Mouse (Mus musculus) kidney, embryonic 15.5 days (tissue): ENCODE results near the gene Camk2d. TPM values are rescaled to one million over a fixed set of nuclear protein-coding genes. Genes with fewer than 3 reads are reported as not detected.
A peak's percentile ranks its signal among the peaks of the same experiment; 100 is the strongest.

Experiments used
- ATAC-seq: fragments of 200-750 bp; cut with Nextera tagmentation; replicated peaks from 2 replicates; pipeline ENCODE4 v1.8.0; 2017; ENCODE audit warnings: moderate TSS enrichment; ENCODE audit not compliant: low FRiP score
- H3K27ac ChIP-seq: fragments of 300-500 bp; sonication (generic); 2 replicates; pipeline ENCODE4 v1.5.1; 2015; ENCODE audit warnings: mild to moderate bottlenecking, inconsistent platforms
- H3K27me3 ChIP-seq: fragments of 300-500 bp; sonication (generic); 2 replicates; pipeline ENCODE4 v1.6.1; 2015; ENCODE audit warnings: inconsistent platforms
- H3K36me3 ChIP-seq: fragments of 300-500 bp; sonication (generic); 2 replicates; pipeline ENCODE4 v1.6.1; 2015; ENCODE audit warnings: inconsistent platforms
- H3K4me1 ChIP-seq: fragments of 300-500 bp; sonication (generic); 2 replicates; pipeline ENCODE4 v1.6.1; 2015; ENCODE audit warnings: inconsistent platforms
- H3K4me2 ChIP-seq: fragments of 300-500 bp; sonication (generic); 2 replicates; pipeline ENCODE4 v1.6.1; 2015; ENCODE audit warnings: moderate library complexity, mild to moderate bottlenecking, inconsistent platforms
- H3K4me3 ChIP-seq: fragments of 300-500 bp; sonication (generic); replicated peaks from 2 replicates; pipeline ENCODE4 v1.5.1; 2015; ENCODE audit warnings: mild to moderate bottlenecking, inconsistent platforms
- H3K9ac ChIP-seq: fragments of 300-500 bp; sonication (generic); 2 replicates; pipeline ENCODE4 v1.6.1; 2015; ENCODE audit warnings: mild to moderate bottlenecking, inconsistent platforms
- H3K9me3 ChIP-seq: fragments of 300-500 bp; sonication (generic); replicated peaks from 2 replicates; pipeline ENCODE4 v1.6.1; 2016; ENCODE audit warnings: inconsistent platforms
- WGBS: fragments of 180-500 bp; shearing (Covaris S2); methylation state at CpG from one replicate; pipeline ENCODE4 v1.1.7; 2015; ENCODE audit warnings: mixed read lengths; 5-methylcytosine and 5-hydroxymethylcytosine counted together
- polyA plus RNA-seq: library from polyadenylated mRNA; unstranded; fragments of >200 nt; fragmentation: Nextera tagmentation; extraction: Ambion mirVana; gene quantifications from 2 replicates; pipeline ENCODE4 v1.2.1, GENCODE M21; 2015

Camk2d gene
- polyA plus RNA-seq, 1 experiment from 2014 or later: 30.6 TPM

GRCm38 (mm10) chr3:126771541-126771940 lies 175.4 kb downstream of the Camk2d start:
- H3K4me2 ChIP-seq: no peak overlapping the region

GRCm38 (mm10) chr3:126776001-126776400 lies 179.9 kb downstream of the Camk2d start:
- H3K4me2 ChIP-seq: no peak overlapping the region

More at GRCm38 (mm10) chr3:126771541-126771940, 175.4 kb downstream of the Camk2d start:
- H3K4me3 ChIP-seq: no peak overlapping the region
- H3K36me3 ChIP-seq: no peaks in the 10 kb centered on the region
- peak; percentile 95 for ATAC-seq
- H3K27me3 ChIP-seq: no peaks in the 10 kb centered on the region
- H3K4me1 ChIP-seq: peaks cover 6% of the 10 kb centered on the region
- H3K9ac ChIP-seq: no peak overlapping the region
- peak overlapping the region; percentile 10; the same call in 1 of the 2 replicates for H3K27ac ChIP-seq
- WGBS: 27% methylated on average over 6 of the region's 6 CpGs
- no peaks in the 10 kb centered on the region for H3K9me3 ChIP-seq

GRCm38 (mm10) chr3:126777101-126777500 lies 181.0 kb downstream of the Camk2d start:
- H3K4me3 ChIP-seq: no peak overlapping the region
- 94% methylated on average over 9 of the region's 9 CpGs for WGBS

More at GRCm38 (mm10) chr3:126776001-126776400, 179.9 kb downstream of the Camk2d start:
- ATAC-seq: no peak
- Histone ChIP-seq H3K9me3 (no peaks in the 10 kb centered on the region), H3K27ac (no peak overlapping the region), H3K27me3 (no peaks in the 10 kb centered on the region), H3K4me1 (peaks cover 2% of the 10 kb centered on the region), H3K36me3 (no peaks in the 10 kb centered on the region), H3K4me3 (no peak overlapping the region), H3K9ac (no peak overlapping the region)

GRCm38 (mm10) chr3:126777879-126778278 lies 181.8 kb downstream of the Camk2d start:
- Histone ChIP-seq H3K4me1 (no peaks in the 10 kb centered on the region), H3K4me2 (no peak overlapping the region), H3K36me3 (no peaks in the 10 kb centered on the region), H3K9me3 (no peaks in the 10 kb centered on the region), H3K27me3 (no peaks in the 10 kb centered on the region), H3K4me3 (no peak overlapping the region), H3K9ac (no peak overlapping the region), H3K27ac (no peak overlapping the region)
- WGBS: 80% methylated on average over 1 of the region's 1 CpGs
- ATAC-seq: no peak

More at GRCm38 (mm10) chr3:126777101-126777500, 181.0 kb downstream of the Camk2d start:
- no peaks in the 10 kb centered on the region for H3K9me3 ChIP-seq
- H3K9ac ChIP-seq: no peak overlapping the region
- H3K36me3 ChIP-seq: no peaks in the 10 kb centered on the region
- H3K4me1 ChIP-seq: no peaks in the 10 kb centered on the region
- no peak overlapping the region for H3K4me2 ChIP-seq
- H3K27me3 ChIP-seq: no peaks in the 10 kb centered on the region
- no peak overlapping the region for H3K27ac ChIP-seq
- ATAC-seq: no peak

GRCm38 (mm10) chr3:126780014-126780615 lies 184.0 kb downstream of the Camk2d start:
- no peaks in the 10 kb centered on the region for H3K4me1 ChIP-seq
- no peak for ATAC-seq
- no peaks in the 10 kb centered on the region for H3K9me3 ChIP-seq
- H3K4me2 ChIP-seq: no peak overlapping the region
- no peak overlapping the region for H3K27ac ChIP-seq
- H3K9ac ChIP-seq: no peak overlapping the region
- H3K4me3 ChIP-seq: no peak overlapping the region
- 92% methylated on average over 5 of the region's 5 CpGs for WGBS
- no peaks in the 10 kb centered on the region for H3K27me3 ChIP-seq
- H3K36me3 ChIP-seq: no peaks in the 10 kb centered on the region

GRCm38 (mm10) chr3:126793035-126793964 lies 197.2 kb downstream of the Camk2d start:
- 66% methylated on average over 2 of the region's 2 CpGs for WGBS
- H3K4me1 ChIP-seq: no peaks in the 10 kb centered on the region
- H3K27ac ChIP-seq: no peak overlapping the region
- H3K4me3 ChIP-seq: no peak overlapping the region
- no peak overlapping the region for H3K4me2 ChIP-seq
- no peak overlapping the region for H3K9ac ChIP-seq
- no peaks in the 10 kb centered on the region for H3K9me3 ChIP-seq
- H3K36me3 ChIP-seq: no peaks in the 10 kb centered on the region; the same call in 1 of the 2 replicates
- no peak for ATAC-seq
- H3K27me3 ChIP-seq: no peaks in the 10 kb centered on the region

- 92% methylated on average over 3 of the region's 3 CpGs for WGBS
- Histone ChIP-seq H3K4me2 (no peak overlapping the region), H3K27ac (no peak overlapping the region), H3K36me3 (no peaks in the 10 kb centered on the region; the same call in 1 of the 2 replicates), H3K9ac (no peak overlapping the region), H3K4me3 (no peak overlapping the region), H3K27me3 (no peaks in the 10 kb centered on the region), H3K4me1 (no peaks in the 10 kb centered on the region), H3K9me3 (no peaks in the 10 kb centered on the region)
- ATAC-seq: no peak
Observed at GRCm38 (mm10) chr3:126795904-126796303, 199.8 kb downstream of the Camk2d start.

GRCm38 (mm10) chr3:126797025-126797424 lies 200.9 kb downstream of the Camk2d start:
- WGBS: 93% methylated on average over 3 of the region's 3 CpGs
- H3K27ac ChIP-seq: no peak overlapping the region
- no peaks in the 10 kb centered on the region for H3K9me3 ChIP-seq
- no peaks in the 10 kb centered on the region for H3K27me3 ChIP-seq
- no peaks in the 10 kb centered on the region; the same call in 1 of the 2 replicates for H3K36me3 ChIP-seq
- no peak for ATAC-seq
- no peaks in the 10 kb centered on the region for H3K4me1 ChIP-seq
- no peak overlapping the region for H3K9ac ChIP-seq
- no peak overlapping the region for H3K4me3 ChIP-seq
- no peak overlapping the region for H3K4me2 ChIP-seq

GRCm38 (mm10) chr3:126797810-126798209 lies 201.7 kb downstream of the Camk2d start:
- ATAC-seq: no peak

GRCm38 (mm10) chr3:126802988-126803387 lies 206.9 kb downstream of the Camk2d start:
- no peaks in the 10 kb centered on the region for H3K27me3 ChIP-seq
- no peak overlapping the region for H3K27ac ChIP-seq
- no peak overlapping the region for H3K4me3 ChIP-seq
- no peak overlapping the region for H3K9ac ChIP-seq
- H3K9me3 ChIP-seq: no peaks in the 10 kb centered on the region
- 93% methylated on average over 6 of the region's 6 CpGs for WGBS
- no peak for ATAC-seq
- no peaks in the 10 kb centered on the region for H3K36me3 ChIP-seq
- H3K4me2 ChIP-seq: no peak overlapping the region
- H3K4me1 ChIP-seq: no peaks in the 10 kb centered on the region

More at GRCm38 (mm10) chr3:126797810-126798209, 201.7 kb downstream of the Camk2d start:
- Histone ChIP-seq H3K27ac (no peak overlapping the region), H3K27me3 (no peaks in the 10 kb centered on the region), H3K36me3 (no peaks in the 10 kb centered on the region), H3K4me1 (no peaks in the 10 kb centered on the region), H3K4me2 (no peak overlapping the region), H3K9ac (no peak overlapping the region), H3K9me3 (no peaks in the 10 kb centered on the region), H3K4me3 (no peak overlapping the region)
- 84% methylated on average over 3 of the region's 3 CpGs for WGBS

GRCm38 (mm10) chr3:126804968-126805367 lies 208.9 kb downstream of the Camk2d start:
- H3K9me3 ChIP-seq: no peaks in the 10 kb centered on the region
- H3K9ac ChIP-seq: no peak overlapping the region
- WGBS: 82% methylated on average over 5 of the region's 5 CpGs

GRCm38 (mm10) chr3:126806145-126806544 lies 210.0 kb downstream of the Camk2d start:
- no peak overlapping the region for H3K4me2 ChIP-seq
- no peaks in the 10 kb centered on the region for H3K27me3 ChIP-seq
- no peaks in the 10 kb centered on the region for H3K9me3 ChIP-seq
- no peak overlapping the region for H3K9ac ChIP-seq
- H3K4me3 ChIP-seq: no peak overlapping the region
- no peaks in the 10 kb centered on the region for H3K4me1 ChIP-seq
- no peak overlapping the region for H3K27ac ChIP-seq
- WGBS: 92% methylated on average over 4 of the region's 4 CpGs
- no peak for ATAC-seq
- no peaks in the 10 kb centered on the region for H3K36me3 ChIP-seq

More at GRCm38 (mm10) chr3:126804968-126805367, 208.9 kb downstream of the Camk2d start:
- H3K4me2 ChIP-seq: no peak overlapping the region
- no peaks in the 10 kb centered on the region for H3K27me3 ChIP-seq
- no peaks in the 10 kb centered on the region for H3K36me3 ChIP-seq
- no peak overlapping the region for H3K27ac ChIP-seq
- no peak overlapping the region for H3K4me3 ChIP-seq
- ATAC-seq: no peak
- H3K4me1 ChIP-seq: no peaks in the 10 kb centered on the region
